Mouse (Mus musculus) left cerebral cortex, postnatal 36 days (tissue): ENCODE data around the gene Ankrd55. TPM values are rescaled to one million over a fixed set of nuclear protein-coding genes. Genes with fewer than 3 reads are reported as not detected.

Experiments used
- DNase-seq, 2 experiments: peaks; one replicate each; pipeline ENCODE4 v3.0.0; 2021 to 2022; ENCODE audit warnings: low spot score in 2 of 2, mixed read lengths in 1 of 2
- intact Hi-C: fragments of 180-260 bp; cut with DNase I; formaldehyde crosslinking; loops from one replicate; pipeline ENCODE4 v1.15.1; 2025
- total RNA-seq, 2 experiments: library from RNA; stranded (reverse); gene quantifications; 2 replicates each; pipeline ENCODE4 v1.2.3; 2021

Gene Ankrd55
- total RNA-seq, 2 experiments from 2014 or later = 3.5 to 4.8 TPM

GRCm38 (mm10) chr13:112364698-112365097 lies 76.4 kb downstream of the Ankrd55 start:
- intact Hi-C loops = no loop called here
- no peak for DNase-seq

- intact Hi-C loops = no loop called here
- DNase-seq = no peak
Measured at GRCm38 (mm10) chr13:112365303-112365702, 77.1 kb downstream of the Ankrd55 start.

GRCm38 (mm10) chr13:112365762-112366161 lies 77.5 kb downstream of the Ankrd55 start:
- intact Hi-C loops = no loop called here

GRCm38 (mm10) chr13:112366321-112367029 lies 78.2 kb downstream of the Ankrd55 start:
- no peak for DNase-seq
- intact Hi-C loops = no loop called here

More at GRCm38 (mm10) chr13:112365762-112366161, 77.5 kb downstream of the Ankrd55 start:
- no peak for DNase-seq

- no peak for DNase-seq
- intact Hi-C loops = no loop called here
Measured at GRCm38 (mm10) chr13:112371729-112372128, 83.5 kb downstream of the Ankrd55 start.

GRCm38 (mm10) chr13:112375766-112376165 lies 87.5 kb downstream of the Ankrd55 start:
- DNase-seq = no peak

GRCm38 (mm10) chr13:112378782-112379305 lies 90.6 kb downstream of the Ankrd55 start:
- intact Hi-C loops = no loop called here
- no peak for DNase-seq

More at GRCm38 (mm10) chr13:112375766-112376165, 87.5 kb downstream of the Ankrd55 start:
- intact Hi-C loops = no loop called here

GRCm38 (mm10) chr13:112381476-112381875 lies 93.2 kb downstream of the Ankrd55 start:
- intact Hi-C loops = no loop called here

GRCm38 (mm10) chr13:112382457-112382856 lies 94.2 kb downstream of the Ankrd55 start:
- intact Hi-C loops = no loop called here
- no peak for DNase-seq

More at GRCm38 (mm10) chr13:112381476-112381875, 93.2 kb downstream of the Ankrd55 start:
- no peak for DNase-seq

- no peak for DNase-seq
Measured at GRCm38 (mm10) chr13:112382956-112383355, 94.7 kb downstream of the Ankrd55 start.

GRCm38 (mm10) chr13:112383941-112384659 lies 95.8 kb downstream of the Ankrd55 start:
- DNase-seq = no peak
- intact Hi-C loops = no loop called here

More at GRCm38 (mm10) chr13:112382956-112383355, 94.7 kb downstream of the Ankrd55 start:
- intact Hi-C loops = no loop called here

- intact Hi-C loops = no loop called here
- no peak for DNase-seq
Measured at GRCm38 (mm10) chr13:112385040-112385439, 96.8 kb downstream of the Ankrd55 start.

GRCm38 (mm10) chr13:112386494-112387075 lies 98.3 kb downstream of the Ankrd55 start:
- intact Hi-C loops = no loop called here
- DNase-seq = no peak

- no peak for DNase-seq
- intact Hi-C loops = no loop called here
Measured at GRCm38 (mm10) chr13:112387279-112387678, 99.0 kb downstream of the Ankrd55 start.

- no peak for DNase-seq
- intact Hi-C loops = no loop called here
Measured at GRCm38 (mm10) chr13:112388176-112388575, 99.9 kb downstream of the Ankrd55 start.

- intact Hi-C loops = no loop called here
- DNase-seq = no peak
Measured at GRCm38 (mm10) chr13:112390206-112390605, 102.0 kb downstream of the Ankrd55 start.

GRCm38 (mm10) chr13:112391354-112391753 lies 103.1 kb downstream of the Ankrd55 start:
- intact Hi-C loops = no loop called here
- DNase-seq = no peak

GRCm38 (mm10) chr13:112393356-112393755 lies 105.1 kb downstream of the Ankrd55 start:
- no peak for DNase-seq
- intact Hi-C loops = no loop called here

GRCm38 (mm10) chr13:112394271-112394670 lies 106.0 kb downstream of the Ankrd55 start:
- no peak for DNase-seq
- intact Hi-C loops = no loop called here

GRCm38 (mm10) chr13:112404723-112405122 lies 116.5 kb downstream of the Ankrd55 start:
- no peak for DNase-seq
- intact Hi-C loops = no loop called here
